Mouse (Mus musculus) layer of hippocampus, adult 18-20 months (tissue): Measurements from ENCODE around the gene Rgl2. TPM values are rescaled to one million over a fixed set of nuclear protein-coding genes. Genes with fewer than 3 reads are reported as not detected.

Experiments used
- DNase-seq, 2 experiments: peaks; one replicate each; pipeline ENCODE4 v3.0.0; 2022; ENCODE audit warnings: low spot score in 2 of 2
- total RNA-seq, 2 experiments: library from RNA; stranded (reverse); gene quantifications; 2 replicates each; pipeline ENCODE4 v1.2.3; 2021

Rgl2 gene
- total RNA-seq, 2 experiments from 2014 or later: 61.9 to 63.0 TPM

- DNase-seq: no peak
Measured at GRCm38 (mm10) chr17:33921361-33921760, 8.0 kb upstream of the Rgl2 start.

GRCm38 (mm10) chr17:33924577-33925283 is 4.6 kb upstream of the Rgl2 start:
- no peak for DNase-seq

- no peak for DNase-seq
Measured at GRCm38 (mm10) chr17:33925406-33926116, 3.8 kb upstream of the Rgl2 start.

GRCm38 (mm10) chr17:33926207-33926932 is 3.0 kb upstream of the Rgl2 start:
- DNase-seq: no peak

- no peak for DNase-seq
Measured at GRCm38 (mm10) chr17:33928251-33928947, 944 bp upstream of the Rgl2 start.

- DNase-seq: peak in 1 of 2 experiments; percentile 83
Measured at GRCm38 (mm10) chr17:33930280-33931158, 1.2 kb downstream of the Rgl2 start.

GRCm38 (mm10) chr17:33931159-33931866 is 2.0 kb downstream of the Rgl2 start:
- DNase-seq: no peak

GRCm38 (mm10) chr17:33931947-33932346 is 2.6 kb downstream of the Rgl2 start:
- no peak for DNase-seq

- no peak for DNase-seq
Measured at GRCm38 (mm10) chr17:33932448-33932847, 3.1 kb downstream of the Rgl2 start.

GRCm38 (mm10) chr17:33932970-33933369 is 3.6 kb downstream of the Rgl2 start:
- no peak for DNase-seq

- no peak for DNase-seq
Measured at GRCm38 (mm10) chr17:33935422-33936055, 6.2 kb downstream of the Rgl2 start.

GRCm38 (mm10) chr17:33936993-33937392 is 7.7 kb downstream of the Rgl2 start:
- DNase-seq: no peak

GRCm38 (mm10) chr17:33938783-33939182 is 9.4 kb downstream of the Rgl2 start:
- DNase-seq: no peak

- peak; percentile 84 to 95 for DNase-seq
Measured at GRCm38 (mm10) chr17:33940206-33940805, 11.0 kb downstream of the Rgl2 start, which contains the start of the genes Pfdn6 and Wdr46. Pfdn6 (minus strand) TSS chr17:33940343. Wdr46 (plus strand) TSS chr17:33940660.

GRCm38 (mm10) chr17:33940981-33941380 is 11.6 kb downstream of the Rgl2 start:
- DNase-seq: no peak

- DNase-seq: no peak
Measured at GRCm38 (mm10) chr17:33941381-33941780, 12.0 kb downstream of the Rgl2 start.

- no peak for DNase-seq
Measured at GRCm38 (mm10) chr17:33943454-33943853, 14.1 kb downstream of the Rgl2 start.

GRCm38 (mm10) chr17:33947430-33948089 is 18.2 kb downstream of the Rgl2 start:
- no peak for DNase-seq
